Mouse (Mus musculus) kidney, postnatal 10 days (tissue): ENCODE results near the gene Fam98c.
A peak's percentile ranks its signal among the peaks of the same experiment; 100 is the strongest.
"Not testable (repeated sequence)": the region's sequence is repeated elsewhere in the genome, so short reads cannot be mapped to it uniquely, and the experiment has no call there.

ENCODE experiments used
- DNase-seq: peaks from one replicate; pipeline ENCODE4 v3.0.0; 2021; ENCODE audit warnings: mixed read lengths

Gene Fam98c

GRCm38 (mm10) chr7:29155838-29156782 is at the start of gene Fam98c:
Gene Fam98c (minus strand): TSS chr7:29156234.
- DNase-seq, result peak; percentile 91

GRCm38 (mm10) chr7:29202577-29202976 is 46.5 kb upstream of the Fam98c start:
- DNase-seq, result no peak

- DNase-seq, result not testable (repeated sequence)
These were observed 38.2 kb upstream of the Fam98c start for GRCm38 (mm10) chr7:29194230-29194629.

DNA sequence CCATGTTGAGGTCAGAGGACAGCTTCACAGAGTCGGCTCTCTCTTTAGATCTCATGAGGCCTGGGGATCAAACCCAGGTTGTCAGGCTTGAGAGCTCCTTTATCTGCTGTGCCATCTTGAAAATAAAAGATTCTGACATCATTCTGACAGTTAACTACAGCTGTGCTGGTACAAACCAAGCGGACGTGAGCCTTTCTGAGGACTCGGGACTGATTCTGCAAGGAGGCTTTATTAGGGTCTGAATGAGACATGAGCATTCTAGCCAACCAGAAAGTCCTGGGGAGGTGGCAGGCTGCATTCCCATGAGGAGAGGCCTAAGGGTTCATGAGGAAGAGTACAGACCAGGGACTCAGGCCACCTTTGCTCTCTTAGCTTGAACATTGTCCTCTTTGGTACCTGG is 25.3 kb upstream of the Fam98c start:
- not testable (repeated sequence) for DNase-seq

GRCm38 (mm10) chr7:29180854-29181236 is 24.8 kb upstream of the Fam98c start:
- DNase-seq, result no peak

DNA sequence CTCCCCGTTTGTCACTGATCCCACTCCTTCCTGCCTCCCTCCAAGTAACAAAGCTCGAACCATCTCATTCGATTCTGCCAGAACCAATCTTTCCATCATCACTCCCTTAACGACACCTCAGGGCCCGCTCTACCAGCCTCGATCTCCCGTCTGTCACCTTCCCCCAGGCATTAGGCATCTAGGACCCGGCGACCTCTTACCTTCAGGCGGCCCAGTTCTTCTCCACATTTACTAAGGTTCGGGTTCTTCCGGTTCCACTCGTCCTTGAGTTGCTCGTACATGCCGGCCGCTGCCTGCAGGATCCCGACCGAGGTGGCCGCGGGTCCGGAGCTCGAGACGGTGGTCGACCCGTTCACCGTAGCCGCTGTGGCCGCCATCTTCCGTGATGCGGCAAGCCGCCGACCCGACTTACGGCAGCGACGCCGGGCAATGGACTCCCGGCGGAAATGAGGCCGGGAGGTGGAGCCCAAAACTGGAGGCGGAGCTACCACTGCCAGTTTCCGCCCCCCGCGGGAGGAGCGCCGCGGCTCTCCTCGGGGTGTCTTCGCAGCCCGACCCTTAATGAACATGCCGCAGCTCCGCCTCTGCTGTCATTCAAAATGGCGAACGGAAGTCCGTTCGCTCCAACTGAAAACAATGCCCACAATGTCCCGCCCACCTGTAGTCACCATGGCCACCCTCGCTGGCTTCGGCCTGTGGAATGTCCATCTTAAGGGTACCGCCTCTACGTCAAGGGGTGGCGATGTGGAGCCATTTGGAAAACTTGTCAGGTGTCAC is 24.2 kb upstream of the Fam98c start, which contains the start of gene Psmd8:
Gene Psmd8 (minus strand): TSS at position 625 of the 777 bp plus-strand sequence.
- DNase-seq, result peak; percentile 98

DNA sequence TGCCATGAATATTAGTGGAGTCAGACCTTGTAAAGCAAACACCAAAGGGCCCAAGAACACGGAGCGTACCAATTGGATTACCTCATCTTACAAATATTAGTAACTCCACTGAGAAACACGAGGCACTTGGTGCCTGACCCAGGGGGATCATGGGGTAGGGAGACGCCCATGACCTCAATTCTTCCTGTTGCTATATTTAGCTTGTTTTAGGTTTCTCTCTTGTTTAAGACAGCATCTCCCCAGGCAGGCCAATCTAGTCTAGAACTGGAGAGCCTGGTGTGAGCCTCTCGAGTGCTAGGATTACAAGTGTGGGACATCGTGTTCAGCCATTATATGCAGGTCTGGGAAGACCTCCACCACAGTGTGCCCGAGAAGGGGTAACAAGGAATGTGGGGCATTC is 23.3 kb upstream of the Fam98c start:
- no peak for DNase-seq

- DNase-seq, result no peak
These were observed 22.1 kb upstream of the Fam98c start for GRCm38 (mm10) chr7:29178106-29178505.

- DNase-seq, result no peak
These were observed 16.5 kb upstream of the Fam98c start for GRCm38 (mm10) chr7:29172390-29173016.

- no peak for DNase-seq
These were observed 15.6 kb upstream of the Fam98c start for GRCm38 (mm10) chr7:29171562-29172097.

DNA sequence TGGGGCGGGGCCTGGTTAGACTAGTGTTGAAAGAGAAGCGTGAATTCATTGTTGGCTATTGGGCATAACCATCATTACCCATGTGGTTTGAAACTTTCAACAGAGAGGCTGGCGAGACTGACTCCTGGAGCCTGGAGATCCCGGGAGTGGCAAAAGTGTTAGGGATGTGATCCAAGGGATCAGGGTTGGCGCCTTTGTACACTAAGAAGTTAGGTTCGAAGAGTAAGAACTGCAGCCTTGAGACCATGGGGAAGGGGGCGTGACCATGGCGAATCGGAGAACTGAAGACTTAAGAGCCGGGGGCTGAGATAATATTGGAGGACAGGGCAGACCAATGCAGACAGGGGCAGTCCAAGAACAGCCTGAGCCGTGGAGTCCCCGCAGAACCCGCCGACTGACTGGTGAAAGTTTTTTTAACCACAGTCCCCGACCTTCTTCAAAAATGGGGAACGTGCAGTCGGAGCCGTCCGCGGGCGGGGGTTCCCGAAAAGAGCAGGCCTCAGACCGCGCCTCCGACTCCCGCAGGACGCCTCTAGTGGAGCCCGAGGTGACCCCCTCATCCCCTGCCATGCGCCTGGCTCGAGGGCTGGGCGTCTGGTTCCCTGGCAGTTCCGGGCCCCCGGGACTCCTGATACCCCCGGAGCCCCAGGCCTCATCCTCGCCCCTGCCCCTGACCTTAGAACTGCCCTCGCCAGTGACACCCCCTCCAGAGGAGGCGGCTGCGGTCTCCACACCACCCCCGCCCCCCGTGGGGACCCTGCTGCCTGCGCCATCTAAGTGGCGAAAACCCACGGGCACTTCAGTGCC is 14.9 kb upstream of the Fam98c start:
- DNase-seq, result peak; percentile 58

GRCm38 (mm10) chr7:29170066-29170754 is 14.2 kb upstream of the Fam98c start, which contains the start of the genes Ggn and Spred3:
Gene Ggn (plus strand): TSS chr7:29170210.
Gene Spred3 (minus strand): TSS chr7:29170411.
- peak; percentile 92 for DNase-seq

DNA sequence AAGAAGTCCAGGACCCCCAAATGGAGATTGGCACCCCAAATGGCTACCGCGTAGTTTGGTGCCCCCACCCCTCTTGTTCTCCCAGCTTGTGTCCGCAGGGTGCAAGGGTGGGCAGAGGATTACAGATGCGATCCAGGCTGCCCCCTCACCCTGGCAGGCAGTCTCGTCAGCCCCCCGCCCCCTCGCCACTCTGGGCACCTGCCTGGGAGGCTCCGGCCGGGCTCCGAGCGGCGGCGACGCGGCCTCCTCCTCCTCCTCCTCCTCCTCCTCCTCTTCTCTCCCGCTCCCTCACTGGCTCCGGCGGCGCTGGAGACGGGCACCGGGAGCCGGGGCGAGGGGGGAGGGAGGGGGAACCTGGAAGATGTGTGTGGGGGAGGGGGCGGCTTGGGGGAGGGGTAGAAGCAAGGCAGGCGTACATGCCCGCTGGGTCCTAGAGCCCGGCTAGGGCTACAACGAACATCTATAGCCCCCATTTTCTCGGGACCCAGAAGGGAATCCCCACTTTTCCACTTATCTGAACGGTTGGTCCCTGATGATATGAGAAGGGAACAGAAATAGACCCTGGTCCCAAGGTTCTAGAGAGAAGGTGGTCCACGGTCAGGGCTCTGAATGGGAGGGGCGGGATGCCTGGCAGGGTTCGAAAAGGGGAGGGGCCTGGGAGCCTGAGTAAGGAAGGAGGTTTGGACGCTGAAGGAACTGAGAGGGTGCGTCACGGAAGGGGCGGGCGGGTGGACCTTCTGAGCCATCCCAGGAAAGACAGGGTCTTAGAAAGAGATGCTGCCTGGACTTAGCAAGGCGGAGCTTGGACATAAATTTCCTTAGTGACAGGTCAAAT is 13.4 kb upstream of the Fam98c start:
- DNase-seq, result peak; percentile 93

DNA sequence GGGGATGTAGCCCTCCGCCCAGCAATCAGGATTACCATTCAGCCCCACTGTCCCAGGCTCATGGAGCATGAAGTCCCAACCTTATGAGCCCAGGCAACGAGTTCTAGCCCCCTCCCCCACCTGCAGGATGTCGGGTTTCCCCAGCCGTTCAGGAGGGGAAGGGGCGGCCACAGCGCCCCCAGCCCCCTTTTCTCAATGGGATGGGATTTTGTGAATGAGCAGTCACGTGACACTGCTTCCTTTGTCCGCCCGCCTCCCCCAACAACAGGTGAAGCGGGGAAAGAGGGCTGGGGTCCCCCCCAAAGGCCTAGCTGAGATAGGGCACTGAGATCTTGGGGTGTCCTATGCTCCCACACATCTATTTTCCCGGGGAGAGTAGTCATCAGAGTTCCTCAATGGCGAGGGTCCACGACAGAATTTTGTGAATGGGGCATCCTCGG is 12.8 kb upstream of the Fam98c start:
- peak; percentile 44 for DNase-seq

DNA sequence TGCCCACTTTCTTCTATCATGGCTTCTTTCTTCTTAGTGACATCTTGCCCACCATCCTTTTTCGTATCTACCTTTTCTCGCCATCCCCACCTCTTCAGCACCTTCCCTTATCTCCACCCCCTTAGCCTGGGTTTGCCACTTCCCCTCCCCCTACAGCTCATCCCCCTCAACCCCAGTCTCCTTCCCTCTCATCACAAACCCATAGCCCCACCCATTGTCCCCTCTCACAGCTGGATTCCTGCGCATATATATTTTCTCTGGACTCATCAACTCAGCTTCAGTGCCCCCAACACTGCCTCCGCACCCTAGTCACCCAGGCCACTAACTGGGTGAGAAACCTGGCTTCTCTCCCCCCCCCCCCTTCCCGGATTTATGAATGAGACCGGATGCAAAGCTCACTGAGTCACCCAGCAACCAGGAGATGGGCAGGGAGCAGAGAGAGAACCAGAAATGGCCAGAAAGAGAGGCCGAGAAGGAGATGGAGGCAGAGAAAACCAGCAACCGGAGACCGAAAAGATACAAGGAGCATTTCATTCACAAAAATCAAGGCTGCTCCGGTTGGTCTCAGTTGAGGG is 12.2 kb upstream of the Fam98c start:
- DNase-seq, result no peak

DNA sequence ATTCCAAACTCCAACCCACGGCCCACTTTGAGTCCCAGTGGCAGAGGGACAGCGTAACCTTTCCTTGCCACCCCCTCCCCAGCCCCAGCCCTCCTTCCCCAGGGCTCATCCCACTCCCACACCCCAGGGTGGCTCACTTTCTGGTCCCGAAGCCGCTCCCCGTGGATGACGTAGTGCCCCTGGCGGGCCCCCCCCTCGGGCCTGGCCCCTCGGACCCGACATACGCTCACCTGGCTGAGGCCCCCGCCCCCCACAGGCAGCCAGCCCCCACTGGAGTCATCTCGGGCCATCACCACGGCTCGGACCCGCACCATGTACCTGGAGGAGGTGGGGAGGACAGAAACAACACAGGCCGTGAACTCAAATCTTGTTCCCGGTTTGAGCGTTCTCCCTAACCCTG is 11.6 kb upstream of the Fam98c start:
- DNase-seq, result no peak

- peak; percentile 80 for DNase-seq
These were observed 6.9 kb upstream of the Fam98c start for GRCm38 (mm10) chr7:29162750-29163525.

- DNase-seq, result no peak
These were observed 6.3 kb upstream of the Fam98c start for GRCm38 (mm10) chr7:29162294-29162693.

DNA sequence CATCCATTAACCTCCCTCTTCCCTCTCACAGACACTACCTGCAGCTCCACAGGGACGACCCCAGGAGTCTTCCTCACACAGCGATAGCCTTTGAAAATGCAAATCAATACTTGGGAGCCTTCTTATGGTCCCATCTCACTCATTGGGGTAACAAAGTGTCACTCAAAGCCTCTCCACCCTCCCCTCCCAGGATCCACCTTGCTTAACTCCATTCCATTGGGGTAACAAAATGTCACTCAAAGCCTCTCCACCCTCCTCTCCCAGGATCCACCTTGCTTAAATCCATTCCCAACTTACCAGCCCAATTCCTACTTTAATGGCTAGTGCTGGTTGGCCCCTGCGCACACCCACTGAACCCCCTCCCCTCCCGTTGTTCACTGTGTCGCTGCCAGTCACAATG is 2.2 kb upstream of the Fam98c start:
- no peak for DNase-seq
